Mouse (Mus musculus) MEL (cell line): ENCODE results near the gene Fam169a.

Source experiments
- CHD2 ChIP-seq: IDR thresholded peaks from 2 replicates; pipeline ENCODE4 v1.6.1; 2011; ENCODE audit warnings: low read length, improper control_type of control experiment
- CTCF ChIP-seq, 3 experiments: IDR thresholded peaks in 2 of 3; conservative IDR thresholded peaks in 1 of 3; 2 replicates each; pipeline ENCODE4 v1.5.1; 2011 to 2012; ENCODE audit warnings: low read length in 3 of 3, low read depth in 2 of 3, mild to moderate bottlenecking in 2 of 3, improper control_type of control experiment in 1 of 3, inconsistent platforms in 1 of 3, mixed read lengths in 1 of 3, moderate library complexity in 1 of 3; ENCODE audit not compliant: control insufficient read depth in 1 of 3, insufficient read depth in 1 of 3, poor library complexity in 1 of 3, severe bottlenecking in 1 of 3
- ETS1 ChIP-seq: IDR thresholded peaks from 2 replicates; pipeline ENCODE4 v1.6.1; 2012; ENCODE audit warnings: low read depth, mild to moderate bottlenecking, inconsistent platforms, low read length, improper control_type of control experiment, moderate library complexity
- JUND ChIP-seq: IDR thresholded peaks from 2 replicates; pipeline ENCODE4 v1.6.1; 2011; ENCODE audit warnings: low read depth, mild to moderate bottlenecking, improper control_type of control experiment, low read length
- MAFK ChIP-seq: IDR thresholded peaks from 2 replicates; pipeline ENCODE4 v1.6.1; 2011; ENCODE audit warnings: low read depth, mild to moderate bottlenecking, low read length, improper control_type of control experiment, borderline replicate concordance
- POLR2A ChIP-seq, 2 experiments: IDR thresholded peaks; 2 replicates each; pipeline ENCODE4 v1.6.1; 2011 to 2012; ENCODE audit warnings: low read length in 2 of 2, mild to moderate bottlenecking in 2 of 2, control low read depth in 1 of 2, improper control_type of control experiment in 1 of 2, low read depth in 1 of 2, moderate library complexity in 1 of 2; ENCODE audit not compliant: control insufficient read depth in 1 of 2, insufficient read depth in 1 of 2, poor library complexity in 1 of 2
- POLR2AphosphoS2 ChIP-seq: IDR thresholded peaks from 2 replicates; pipeline ENCODE4 v1.6.1; 2011; ENCODE audit warnings: low read length, improper control_type of control experiment
- RCOR1 ChIP-seq: IDR thresholded peaks from 2 replicates; pipeline ENCODE4 v1.6.1; 2012; ENCODE audit warnings: low read depth, mild to moderate bottlenecking, inconsistent platforms, low read length, improper control_type of control experiment
- TCF12 ChIP-seq: IDR thresholded peaks from 2 replicates; pipeline ENCODE4 v1.6.1; 2014; ENCODE audit warnings: low read depth, mild to moderate bottlenecking, inconsistent platforms, low read length, improper control_type of control experiment, moderate library complexity
- UBTF ChIP-seq: IDR thresholded peaks from 2 replicates; pipeline ENCODE4 v1.6.1; 2012; ENCODE audit warnings: low read depth, mild to moderate bottlenecking, inconsistent platforms, low read length, improper control_type of control experiment, moderate library complexity, borderline replicate concordance; ENCODE audit not compliant: insufficient read depth
- USF1 ChIP-seq: IDR thresholded peaks from 2 replicates; pipeline ENCODE4 v1.6.1; 2014; ENCODE audit warnings: low read depth, mild to moderate bottlenecking, inconsistent platforms, low read length, improper control_type of control experiment, moderate library complexity
- ZMIZ1 ChIP-seq: IDR thresholded peaks from 2 replicates; pipeline ENCODE4 v1.6.1; 2012; ENCODE audit warnings: low read depth, mild to moderate bottlenecking, inconsistent platforms, low read length, improper control_type of control experiment, moderate library complexity

DNA sequence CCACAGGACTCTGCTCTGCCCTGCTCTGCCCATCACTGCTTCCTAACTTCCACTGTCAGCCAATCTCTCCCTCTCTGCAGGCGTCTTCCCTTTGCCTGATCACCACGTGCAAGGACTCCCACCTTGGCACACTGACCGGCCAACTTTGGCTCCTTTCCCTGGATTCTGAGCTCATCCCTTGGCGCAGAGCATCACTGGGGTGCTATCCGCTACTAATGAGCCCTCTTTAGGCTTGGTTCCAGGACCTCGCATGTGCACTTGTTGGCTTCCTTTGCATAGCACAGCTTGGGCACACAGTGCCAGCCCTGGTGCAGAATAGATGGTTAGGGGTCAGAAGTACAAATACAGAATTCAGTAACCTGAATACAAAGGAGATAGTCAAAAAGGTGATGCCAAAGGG, 15.9 kb upstream of the Fam169a start:
- TF ChIP-seq CTCF (IDR thresholded peaks at IDR 0.05 in 2 of 3, conservative IDR thresholded peaks at IDR 0.05 in 1 of 3; ENCODE audit: control insufficient read depth in 1 of 3, insufficient read depth in 1 of 3, low read depth in 2 of 3, low read length in 3 of 3, poor library complexity in 1 of 3, severe bottlenecking in 1 of 3) = no peak
- no peak for TF ChIP-seq ZMIZ1
- TF ChIP-seq UBTF = no peak
- no peak for TF ChIP-seq RCOR1
- TF ChIP-seq TCF12 = no peak
- TF ChIP-seq POLR2A (IDR thresholded peaks at IDR 0.05; ENCODE audit: control insufficient read depth in 1 of 2, insufficient read depth in 1 of 2, low read depth in 1 of 2, low read length in 2 of 2, poor library complexity in 1 of 2) = no peak
- TF ChIP-seq POLR2AphosphoS2 = no peak
- no peak for TF ChIP-seq USF1
- no peak for TF ChIP-seq MAFK
- TF ChIP-seq JUND = no peak
- no peak for TF ChIP-seq CHD2
- no peak for TF ChIP-seq ETS1
